Mouse (Mus musculus) fibroblast of lung, adult 2 months (primary cell): ENCODE measurements around the gene Eml4.

Experiments
- DNase-seq: peaks from one replicate; pipeline ENCODE4 v3.0.0-alpha.2; 2011; ENCODE audit warnings: low read depth

Gene Eml4

GRCm38 (mm10) chr17:83382752-83383151, 32.0 kb downstream of the Eml4 start:
- DNase-seq: no peak

GRCm38 (mm10) chr17:83384981-83385380, 34.2 kb downstream of the Eml4 start:
- DNase-seq: no peak

GRCm38 (mm10) chr17:83387161-83387560, 36.4 kb downstream of the Eml4 start:
- no peak for DNase-seq

GRCm38 (mm10) chr17:83394013-83394412, 43.3 kb downstream of the Eml4 start:
- no peak for DNase-seq

GRCm38 (mm10) chr17:83397571-83398100, 46.9 kb downstream of the Eml4 start:
- DNase-seq: no peak

- no peak for DNase-seq
Observed at GRCm38 (mm10) chr17:83398756-83399155, 48.0 kb downstream of the Eml4 start.

- DNase-seq: no peak
Observed at GRCm38 (mm10) chr17:83430607-83431006, 79.9 kb downstream of the Eml4 start.

- no peak for DNase-seq
Observed at GRCm38 (mm10) chr17:83443406-83443805, 92.7 kb downstream of the Eml4 start.

GRCm38 (mm10) chr17:83449583-83449982, 98.9 kb downstream of the Eml4 start:
- DNase-seq: no peak

GRCm38 (mm10) chr17:83451367-83451766, 100.6 kb downstream of the Eml4 start:
- DNase-seq: no peak

GRCm38 (mm10) chr17:83451796-83452195, 101.1 kb downstream of the Eml4 start:
- DNase-seq: no peak

- DNase-seq: no peak
Observed at GRCm38 (mm10) chr17:83452451-83452850, 101.7 kb downstream of the Eml4 start.

- no peak for DNase-seq
Observed at GRCm38 (mm10) chr17:83453587-83453986, 102.9 kb downstream of the Eml4 start.

- DNase-seq: no peak
Observed at GRCm38 (mm10) chr17:83457271-83457670, 106.5 kb downstream of the Eml4 start.

GRCm38 (mm10) chr17:83465969-83466368, 115.2 kb downstream of the Eml4 start:
- no peak for DNase-seq

- DNase-seq: no peak
Observed at GRCm38 (mm10) chr17:83466697-83467251, 116.0 kb downstream of the Eml4 start.

- DNase-seq: no peak
Observed at GRCm38 (mm10) chr17:83469586-83469985, 118.9 kb downstream of the Eml4 start.

GRCm38 (mm10) chr17:83477089-83477488, 126.4 kb downstream of the Eml4 start:
- DNase-seq: no peak

GRCm38 (mm10) chr17:83481551-83481950, 130.8 kb downstream of the Eml4 start:
- DNase-seq: no peak

GRCm38 (mm10) chr17:83482817-83483536, 132.2 kb downstream of the Eml4 start:
- no peak for DNase-seq

GRCm38 (mm10) chr17:83483784-83484183, 133.1 kb downstream of the Eml4 start:
- DNase-seq: no peak

GRCm38 (mm10) chr17:83487762-83488161, 137.0 kb downstream of the Eml4 start:
- no peak for DNase-seq

GRCm38 (mm10) chr17:83498889-83499288, 148.2 kb downstream of the Eml4 start:
- no peak for DNase-seq

- no peak for DNase-seq
Observed at GRCm38 (mm10) chr17:83499692-83500091, 149.0 kb downstream of the Eml4 start.
